Mouse (Mus musculus) intestine, embryonic 14.5 days (tissue): Measurements from ENCODE around the gene Shisa9. TPM values are rescaled to one million over a fixed set of nuclear protein-coding genes. Genes with fewer than 3 reads are reported as not detected.

ENCODE experiments used
- ATAC-seq: fragments of 200-750 bp; cut with Nextera tagmentation; replicated peaks from 2 replicates; pipeline ENCODE4 v1.8.0; 2017; ENCODE audit warnings: low read depth, moderate number of reproducible peaks, moderate TSS enrichment, moderate library complexity; ENCODE audit not compliant: low FRiP score, low TSS enrichment
- DNase-seq: peaks from one replicate; pipeline ENCODE4 v3.0.0-alpha.2; 2018; ENCODE audit warnings: low spot score
- H3K27ac ChIP-seq: fragments of 300-500 bp; sonication (generic); 2 replicates; pipeline ENCODE4 v1.5.1; 2014; ENCODE audit warnings: low read depth, mild to moderate bottlenecking, control low read depth
- H3K27me3 ChIP-seq: fragments of 300-500 bp; sonication (generic); replicated peaks from 2 replicates; pipeline ENCODE4 v1.6.1; 2014; ENCODE audit warnings: low read length, control low read depth; ENCODE audit not compliant: control insufficient read depth, insufficient read depth
- H3K36me3 ChIP-seq: fragments of 300-500 bp; sonication (generic); 2 replicates; pipeline ENCODE4 v1.6.1; 2014; ENCODE audit warnings: low read length, control low read depth; ENCODE audit not compliant: control insufficient read depth, insufficient read depth
- H3K4me1 ChIP-seq: fragments of 300-500 bp; sonication (generic); replicated peaks from 2 replicates; pipeline ENCODE4 v1.6.1; 2014; ENCODE audit warnings: low read length, control low read depth, mixed read lengths; ENCODE audit not compliant: control insufficient read depth, insufficient read depth
- H3K4me2 ChIP-seq: fragments of 300-500 bp; sonication (generic); 2 replicates; pipeline ENCODE4 v1.6.1; 2014; ENCODE audit warnings: low read length
- H3K4me3 ChIP-seq: fragments of 300-500 bp; sonication (generic); 2 replicates; pipeline ENCODE4 v1.5.1; 2014; ENCODE audit warnings: low read depth, low read length, control low read depth, mixed read lengths
- H3K9ac ChIP-seq: fragments of 300-500 bp; sonication (generic); 2 replicates; pipeline ENCODE4 v1.6.1; 2014; ENCODE audit warnings: mild to moderate bottlenecking, low read length
- H3K9me3 ChIP-seq: fragments of 300-500 bp; sonication (generic); 2 replicates; pipeline ENCODE4 v1.6.1; 2016; ENCODE audit warnings: low read length, control low read depth; ENCODE audit not compliant: control insufficient read depth
- WGBS: fragments of 180-500 bp; shearing (Covaris S2); extraction: QIAGEN DNeasy Blood & Tissue Kit; methylation state at CpG from one replicate; pipeline ENCODE4 v1.1.7; 2014; 5-methylcytosine and 5-hydroxymethylcytosine counted together
- polyA plus RNA-seq: library from polyadenylated mRNA; unstranded; fragments of >200 nt; fragmentation: Nextera tagmentation; extraction: Ambion mirVana; gene quantifications from 2 replicates; pipeline ENCODE4 v1.2.1, GENCODE M21; 2014

Shisa9 gene
- polyA plus RNA-seq, 1 experiment from 2014 or later, result 1.2 TPM

- Histone ChIP-seq H3K27ac (no peak overlapping the region), H3K9ac (no peak overlapping the region), H3K4me1 (no peaks in the 10 kb centered on the region), H3K4me3 (no peak overlapping the region), H3K36me3 (no peaks in the 10 kb centered on the region), H3K27me3 (no peaks in the 10 kb centered on the region), H3K4me2 (no peak overlapping the region), H3K9me3 (no peaks in the 10 kb centered on the region)
- no peak for ATAC-seq
- 66% methylated on average over 2 of the region's 2 CpGs for WGBS
- DNase-seq, result no peak
Measured at GRCm38 (mm10) chr16:12189739-12190138, 205.8 kb downstream of the Shisa9 start.

- H3K4me1 ChIP-seq, result no peaks in the 10 kb centered on the region
- DNase-seq, result no peak
- no peak overlapping the region for H3K4me2 ChIP-seq
- no peak for ATAC-seq
- 91% methylated on average over 4 of the region's 4 CpGs for WGBS
- H3K9me3 ChIP-seq, result no peaks in the 10 kb centered on the region
- H3K27me3 ChIP-seq, result no peaks in the 10 kb centered on the region
- no peak overlapping the region for H3K9ac ChIP-seq
- H3K4me3 ChIP-seq, result no peak overlapping the region
- no peak overlapping the region for H3K27ac ChIP-seq
- no peaks in the 10 kb centered on the region for H3K36me3 ChIP-seq
Measured at GRCm38 (mm10) chr16:12196841-12197240, 212.9 kb downstream of the Shisa9 start.

GRCm38 (mm10) chr16:12197611-12198010, 213.7 kb downstream of the Shisa9 start:
- no peak overlapping the region for H3K4me2 ChIP-seq
- H3K9me3 ChIP-seq, result no peaks in the 10 kb centered on the region
- no peaks in the 10 kb centered on the region for H3K27me3 ChIP-seq
- no peak overlapping the region for H3K9ac ChIP-seq
- ATAC-seq (no peak), DNase-seq (no peak)
- no peak overlapping the region for H3K4me3 ChIP-seq
- no peaks in the 10 kb centered on the region for H3K4me1 ChIP-seq
- H3K36me3 ChIP-seq, result no peaks in the 10 kb centered on the region
- 53% methylated on average over 5 of the region's 5 CpGs for WGBS
- no peak overlapping the region for H3K27ac ChIP-seq

- Histone ChIP-seq H3K27ac (no peak overlapping the region), H3K4me1 (no peaks in the 10 kb centered on the region), H3K4me3 (no peak overlapping the region), H3K27me3 (no peaks in the 10 kb centered on the region), H3K36me3 (no peaks in the 10 kb centered on the region), H3K4me2 (no peak overlapping the region), H3K9me3 (no peaks in the 10 kb centered on the region), H3K9ac (no peak overlapping the region)
- no peak for ATAC-seq
- WGBS, result 26% methylated on average over 3 of the region's 3 CpGs
- no peak for DNase-seq
Measured at GRCm38 (mm10) chr16:12201216-12201615, 217.3 kb downstream of the Shisa9 start.

GRCm38 (mm10) chr16:12202151-12202550, 218.2 kb downstream of the Shisa9 start:
- 60% methylated on average over 3 of the region's 3 CpGs for WGBS
- Histone ChIP-seq H3K9me3 (no peaks in the 10 kb centered on the region), H3K27ac (no peak overlapping the region), H3K27me3 (no peaks in the 10 kb centered on the region), H3K4me3 (no peak overlapping the region), H3K4me1 (no peaks in the 10 kb centered on the region), H3K36me3 (no peaks in the 10 kb centered on the region), H3K4me2 (no peak overlapping the region), H3K9ac (no peak overlapping the region)
- ATAC-seq, result no peak
- no peak for DNase-seq

GRCm38 (mm10) chr16:12203055-12203454, 219.1 kb downstream of the Shisa9 start:
- H3K27ac ChIP-seq, result no peak overlapping the region
- H3K4me1 ChIP-seq, result no peaks in the 10 kb centered on the region
- H3K9me3 ChIP-seq, result no peaks in the 10 kb centered on the region
- no peak overlapping the region for H3K4me3 ChIP-seq
- ATAC-seq, result no peak
- no peaks in the 10 kb centered on the region for H3K36me3 ChIP-seq
- WGBS, result 82% methylated on average over 2 of the region's 2 CpGs
- no peak for DNase-seq
- H3K9ac ChIP-seq, result no peak overlapping the region
- H3K27me3 ChIP-seq, result no peaks in the 10 kb centered on the region
- H3K4me2 ChIP-seq, result no peak overlapping the region

- Histone ChIP-seq H3K4me3 (no peak overlapping the region), H3K4me1 (no peaks in the 10 kb centered on the region), H3K9me3 (no peaks in the 10 kb centered on the region), H3K9ac (no peak overlapping the region), H3K4me2 (no peak overlapping the region), H3K36me3 (no peaks in the 10 kb centered on the region), H3K27ac (no peak overlapping the region), H3K27me3 (no peaks in the 10 kb centered on the region)
- DNase-seq (no peak), ATAC-seq (no peak)
- WGBS, result 88% methylated on average over 2 of the region's 2 CpGs
Measured at GRCm38 (mm10) chr16:12204423-12204822, 220.5 kb downstream of the Shisa9 start.

GRCm38 (mm10) chr16:12206421-12206950, 222.6 kb downstream of the Shisa9 start:
- H3K4me1 ChIP-seq, result no peaks in the 10 kb centered on the region
- DNase-seq (no peak), ATAC-seq (no peak)
- H3K4me2 ChIP-seq, result no peak overlapping the region
- H3K36me3 ChIP-seq, result no peaks in the 10 kb centered on the region
- H3K4me3 ChIP-seq, result no peak overlapping the region
- H3K9me3 ChIP-seq, result no peaks in the 10 kb centered on the region
- 68% methylated on average over 1 of the region's 1 CpGs for WGBS
- no peak overlapping the region for H3K27ac ChIP-seq
- no peaks in the 10 kb centered on the region for H3K27me3 ChIP-seq
- H3K9ac ChIP-seq, result no peak overlapping the region

GRCm38 (mm10) chr16:12206951-12207350, 223.0 kb downstream of the Shisa9 start:
- no peak for ATAC-seq
- 71% methylated on average over 2 of the region's 2 CpGs for WGBS
- H3K4me2 ChIP-seq, result no peak overlapping the region

More at GRCm38 (mm10) chr16:12206951-12207350, 223.0 kb downstream of the Shisa9 start:
- Histone ChIP-seq H3K36me3 (no peaks in the 10 kb centered on the region), H3K27ac (no peak overlapping the region), H3K9me3 (no peaks in the 10 kb centered on the region), H3K4me1 (no peaks in the 10 kb centered on the region), H3K4me3 (no peak overlapping the region), H3K9ac (no peak overlapping the region), H3K27me3 (no peaks in the 10 kb centered on the region)
- DNase-seq, result no peak
